Mouse (Mus musculus) myocyte (in vitro differentiated cells): ENCODE measurements around the gene Csf2rb2. TPM values are rescaled to one million over a fixed set of nuclear protein-coding genes. Genes with fewer than 3 reads are reported as not detected.

Source experiments
- H3K27me3 ChIP-seq: one replicate; pipeline ENCODE4 v1.6.1; 2011; ENCODE audit not compliant: control insufficient read depth, insufficient read depth, insufficient read length
- H3K36me3 ChIP-seq: one replicate; pipeline ENCODE4 v1.6.1; 2011; ENCODE audit not compliant: control insufficient read depth, insufficient read depth
- H3K4me2 ChIP-seq: one replicate; pipeline ENCODE4 v1.6.1; 2011; ENCODE audit warnings: low read depth, control low read depth
- H3K4me3 ChIP-seq: one replicate; pipeline ENCODE4 v1.5.1; 2011; ENCODE audit warnings: mild to moderate bottlenecking, control low read depth, moderate library complexity
- H3K79me2 ChIP-seq: one replicate; pipeline ENCODE4 v1.6.1; 2011; ENCODE audit not compliant: control insufficient read depth, insufficient read depth
- H3ac ChIP-seq: one replicate; pipeline ENCODE4 v1.6.1; 2011; ENCODE audit not compliant: control insufficient read depth, insufficient read length
- CEBPB ChIP-seq: IDR thresholded peaks from 2 replicates; pipeline ENCODE4 v1.6.1; 2011; ENCODE audit warnings: mild to moderate bottlenecking, moderate library complexity; ENCODE audit not compliant: poor library complexity, insufficient read depth, severe bottlenecking
- E2F4 ChIP-seq: IDR thresholded peaks from one replicate; pipeline ENCODE4 v1.6.1; 2011; ENCODE audit warnings: mild to moderate bottlenecking, control low read depth, moderate library complexity; ENCODE audit not compliant: insufficient read depth
- MAX ChIP-seq: IDR thresholded peaks from one replicate; pipeline ENCODE4 v1.6.1; 2011; ENCODE audit warnings: low read depth, mild to moderate bottlenecking, control low read depth
- MYOD1 ChIP-seq, 3 experiments: IDR thresholded peaks; one replicate each; pipeline ENCODE4 v1.6.1; 2011; ENCODE audit warnings: control low read depth in 2 of 3, low read depth in 2 of 3, mild to moderate bottlenecking in 2 of 3, moderate library complexity in 1 of 3; ENCODE audit not compliant: insufficient read length in 2 of 3, control insufficient read depth in 1 of 3
- MYOG ChIP-seq, 3 experiments: IDR thresholded peaks; one replicate each; pipeline ENCODE4 v1.6.1; 2011; ENCODE audit warnings: control low read depth in 2 of 3, low read depth in 2 of 3, mild to moderate bottlenecking in 2 of 3; ENCODE audit not compliant: insufficient read length in 2 of 3, control insufficient read depth in 1 of 3, insufficient read depth in 1 of 3
- POLR2A ChIP-seq: IDR thresholded peaks from one replicate; pipeline ENCODE4 v1.6.1; 2011; ENCODE audit warnings: low read depth, mild to moderate bottlenecking, control low read depth, moderate library complexity; ENCODE audit not compliant: insufficient read length
- POLR2AphosphoS2 ChIP-seq: IDR thresholded peaks from one replicate; pipeline ENCODE4 v1.6.1; 2011; ENCODE audit warnings: low read depth, control low read depth; ENCODE audit not compliant: insufficient read length
- REST ChIP-seq: IDR thresholded peaks from one replicate; pipeline ENCODE4 v1.6.1; 2011; ENCODE audit warnings: mild to moderate bottlenecking, control low read depth, moderate library complexity; ENCODE audit not compliant: insufficient read depth, insufficient read length
- SRF ChIP-seq: IDR thresholded peaks from one replicate; pipeline ENCODE4 v1.6.1; 2011; ENCODE audit warnings: low read depth; ENCODE audit not compliant: control insufficient read depth, insufficient read length
- TCF12 ChIP-seq: IDR thresholded peaks from one replicate; pipeline ENCODE4 v1.6.1; 2011; ENCODE audit warnings: mild to moderate bottlenecking, control low read depth; ENCODE audit not compliant: poor library complexity, insufficient read depth, severe bottlenecking
- TCF3 ChIP-seq: IDR thresholded peaks from one replicate; pipeline ENCODE4 v1.6.1; 2011; ENCODE audit warnings: low read depth, control low read depth; ENCODE audit not compliant: insufficient read length
- USF1 ChIP-seq: IDR thresholded peaks from one replicate; pipeline ENCODE4 v1.6.1; 2011; ENCODE audit warnings: low read depth, mild to moderate bottlenecking, control low read depth, moderate library complexity
- polyA plus RNA-seq: library from polyadenylated mRNA; unstranded; fragments of >200 nt; fragmentation: generic; extraction: Trizol; gene quantifications from one replicate; pipeline ENCODE4 v1.2.1, GENCODE M21; 2012; ENCODE audit warnings: missing spikeins

Csf2rb2 gene
- polyA plus RNA-seq, 1 experiment: 0.14 TPM

DNA sequence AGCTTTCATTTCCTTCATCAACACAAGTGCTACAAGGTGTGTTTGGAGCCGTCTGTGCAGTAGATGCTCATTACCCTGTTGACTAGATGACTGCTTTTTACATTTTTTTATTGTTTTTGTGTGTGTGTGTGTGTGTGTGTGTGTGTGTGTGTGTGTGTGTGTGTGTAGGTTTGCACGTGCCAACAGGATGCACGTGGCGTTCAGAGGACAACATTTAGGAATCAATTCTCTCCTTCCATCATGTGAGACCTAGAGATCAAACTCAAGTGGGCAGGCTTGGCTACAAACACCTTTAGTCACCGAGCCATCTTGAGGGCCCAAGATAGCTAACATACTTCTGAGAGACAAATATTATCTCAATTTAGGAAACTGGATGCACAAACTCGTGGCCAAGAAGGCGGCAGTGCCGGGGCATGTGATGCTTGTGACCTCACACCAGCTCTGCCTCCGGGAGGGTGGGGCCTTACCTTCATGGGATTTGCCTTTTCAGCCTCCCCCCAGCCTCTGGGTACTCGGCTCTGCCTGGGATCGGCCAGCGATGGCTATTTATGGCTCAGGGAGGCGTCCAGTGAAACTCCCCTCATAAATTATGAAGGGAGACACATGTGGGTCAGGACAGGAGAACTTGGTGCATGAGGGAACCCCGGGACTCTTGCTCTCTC, 65.4 kb downstream of the Csf2rb2 start:
- H3K36me3 ChIP-seq: no peaks in the 10 kb centered on the region
- H3K4me3 ChIP-seq: no peak overlapping the region
- TF ChIP-seq USF1 (no peak), CEBPB (no peak), TCF3 (no peak), MYOG (IDR thresholded peaks at IDR 0.05; ENCODE audit: control insufficient read depth in 1 of 3, insufficient read depth in 1 of 3, insufficient read length in 2 of 3, low read depth in 2 of 3) (no peak), REST (no peak), MYOD1 (IDR thresholded peaks at IDR 0.05; ENCODE audit: control insufficient read depth in 1 of 3, insufficient read length in 2 of 3, low read depth in 2 of 3) (no peak), POLR2AphosphoS2 (no peak), SRF (no peak), POLR2A (no peak), MAX (no peak), TCF12 (no peak), E2F4 (no peak)
- peaks cover 61% of the 10 kb centered on the region for H3K27me3 ChIP-seq
- no peak overlapping the region for H3ac ChIP-seq
- no peak overlapping the region for H3K4me2 ChIP-seq
- no peaks in the 10 kb centered on the region for H3K79me2 ChIP-seq

DNA sequence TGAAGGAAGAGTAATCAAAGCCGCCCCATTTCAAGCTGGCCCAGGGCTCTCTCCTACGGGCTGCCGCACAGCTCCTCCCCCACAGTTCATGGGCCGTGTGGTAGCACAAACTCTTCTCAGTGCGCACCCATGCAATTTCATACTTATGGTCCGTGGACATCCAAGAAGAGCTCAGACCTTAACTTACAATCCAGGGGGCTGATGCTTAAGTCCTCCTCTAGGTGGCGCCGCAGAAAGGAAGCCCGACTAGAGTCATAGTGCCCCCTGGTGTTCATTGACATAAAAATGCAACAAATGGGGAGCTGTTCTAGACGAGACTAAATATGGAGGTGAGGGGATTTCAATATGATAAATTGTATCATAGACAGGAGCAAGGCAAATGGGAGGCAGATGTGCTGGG, 66.1 kb downstream of the Csf2rb2 start:
- no peaks in the 10 kb centered on the region for H3K79me2 ChIP-seq
- TF ChIP-seq MYOD1 (IDR thresholded peaks at IDR 0.05; ENCODE audit: control insufficient read depth in 1 of 3, insufficient read length in 2 of 3, low read depth in 2 of 3) (no peak), POLR2AphosphoS2 (no peak), REST (no peak), CEBPB (no peak), SRF (no peak), TCF3 (no peak)

DNA sequence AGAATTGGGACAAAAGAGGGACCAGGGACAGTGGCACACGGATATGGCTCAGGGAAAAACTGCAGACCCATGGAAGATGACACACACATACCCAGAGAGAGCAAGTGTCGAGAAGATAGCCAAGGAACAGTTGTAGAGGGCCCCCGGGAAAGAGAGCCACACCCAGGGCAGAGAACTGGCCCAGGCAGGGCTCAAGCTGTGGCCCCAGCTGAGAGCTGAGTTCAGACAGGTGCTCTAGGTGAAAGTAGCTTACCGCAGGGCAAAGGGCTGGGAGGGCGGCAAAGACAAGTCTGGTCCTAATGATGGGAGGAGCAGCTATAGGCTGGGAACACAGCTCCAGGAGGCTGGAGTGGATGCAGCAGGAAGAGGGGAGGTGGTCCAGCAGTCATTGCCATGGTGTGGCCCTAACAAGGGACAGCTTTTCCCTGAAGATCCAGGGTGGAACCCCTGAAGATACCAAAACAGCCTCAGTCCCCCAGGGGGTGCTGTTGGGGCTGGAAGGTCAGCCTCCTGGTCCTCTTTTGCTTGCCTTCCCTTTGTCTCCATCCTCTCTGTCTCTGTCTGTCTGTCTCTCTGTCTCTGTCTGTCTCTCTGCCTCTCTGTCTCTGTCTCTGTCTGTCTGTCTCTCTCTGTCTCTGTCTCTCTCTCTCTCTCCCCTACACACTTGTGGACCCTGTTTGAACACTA, 70.6 kb downstream of the Csf2rb2 start:
- Histone ChIP-seq H3ac (no peak overlapping the region), H3K36me3 (no peaks in the 10 kb centered on the region), H3K4me2 (no peak overlapping the region), H3K4me3 (no peak overlapping the region), H3K79me2 (no peaks in the 10 kb centered on the region), H3K27me3 (peaks cover 35% of the 10 kb centered on the region)
- TF ChIP-seq CEBPB (no peak), MAX (no peak), TCF3 (no peak), TCF12 (no peak), POLR2AphosphoS2 (no peak), REST (no peak), USF1 (no peak), POLR2A (no peak), MYOD1 (IDR thresholded peaks at IDR 0.05; ENCODE audit: control insufficient read depth in 1 of 3, insufficient read length in 2 of 3, low read depth in 2 of 3) (no peak), SRF (no peak), MYOG (IDR thresholded peaks at IDR 0.05; ENCODE audit: control insufficient read depth in 1 of 3, insufficient read depth in 1 of 3, insufficient read length in 2 of 3, low read depth in 2 of 3) (no peak), E2F4 (no peak)

More for the DNA sequence above, 66.1 kb downstream of the Csf2rb2 start:
- H3K4me2 ChIP-seq: no peak overlapping the region
- H3ac ChIP-seq: no peak overlapping the region
- H3K27me3 ChIP-seq: peaks cover 58% of the 10 kb centered on the region
- H3K4me3 ChIP-seq: no peak overlapping the region
- H3K36me3 ChIP-seq: no peaks in the 10 kb centered on the region

Other genes starting within 250 kb of the Csf2rb2 start
- gene Cacng2, start 185.7 kb downstream of the Csf2rb2 start, polyA plus RNA-seq: 0.04 TPM
- 38.7 TPM for gene Ift27, start 131.6 kb downstream of the Csf2rb2 start, polyA plus RNA-seq
- gene Pvalb, start 99.3 kb downstream of the Csf2rb2 start, polyA plus RNA-seq: 5.4 TPM
- 0.79 TPM for gene Ncf4, start 60.9 kb downstream of the Csf2rb2 start, polyA plus RNA-seq
- gene Csf2rb, start 20.0 kb upstream of the Csf2rb2 start, polyA plus RNA-seq: 0.08 TPM
- gene Tex33, start 90.2 kb upstream of the Csf2rb2 start, polyA plus RNA-seq: not detected
- gene Tst, start 100.2 kb upstream of the Csf2rb2 start, polyA plus RNA-seq: 9.8 TPM
- gene Mpst, start 100.7 kb upstream of the Csf2rb2 start, polyA plus RNA-seq: 77.1 TPM
- 161 TPM for gene Kctd17, start 122.8 kb upstream of the Csf2rb2 start, polyA plus RNA-seq
- gene Tmprss6, start 162.9 kb upstream of the Csf2rb2 start, polyA plus RNA-seq: 0.08 TPM
- gene Il2rb, start 189.6 kb upstream of the Csf2rb2 start, polyA plus RNA-seq: 0.67 TPM
- gene C1qtnf6, start 225.7 kb upstream of the Csf2rb2 start, polyA plus RNA-seq: 66.2 TPM
- not detected for gene Sstr3, start 239.0 kb upstream of the Csf2rb2 start, polyA plus RNA-seq